Mouse (Mus musculus): ENCODE measurements at regions not wholly inside any gene's neighbourhood (a gene's known extent, or its start where the extent isn't known, plus 50 kb on each side); places are given as distances from the start of the nearest gene placed in this dataset.

GRCm38 (mm10) chr3:47180377-47180776, 732.4 kb upstream of the Pabpc4l start:
- TF ChIP-seq CTCF (IDR thresholded peaks at IDR 0.05; ENCODE audit: low read depth) = no peak
- TF ChIP-seq EP300 (IDR thresholded peaks at IDR 0.05; ENCODE audit: low read depth) = no peak
